Mouse (Mus musculus) adrenal gland, postnatal 14 days (tissue): Measurements from ENCODE around the gene Tmem229b. TPM values are rescaled to one million over a fixed set of nuclear protein-coding genes. Genes with fewer than 3 reads are reported as not detected.
"Not testable (repeated sequence)": the region's sequence is repeated elsewhere in the genome, so short reads cannot be mapped to it uniquely, and the experiment has no call there.

ENCODE experiments used
- DNase-seq: peaks from one replicate; pipeline ENCODE4 v3.0.0; 2021; ENCODE audit warnings: mixed read lengths
- total RNA-seq: library from RNA; stranded (reverse); gene quantifications from 2 replicates; pipeline ENCODE4 v1.2.3, GENCODE M21; 2021

Tmem229b gene
- total RNA-seq, 1 experiment from 2014 or later: 12.6 TPM

DNA sequence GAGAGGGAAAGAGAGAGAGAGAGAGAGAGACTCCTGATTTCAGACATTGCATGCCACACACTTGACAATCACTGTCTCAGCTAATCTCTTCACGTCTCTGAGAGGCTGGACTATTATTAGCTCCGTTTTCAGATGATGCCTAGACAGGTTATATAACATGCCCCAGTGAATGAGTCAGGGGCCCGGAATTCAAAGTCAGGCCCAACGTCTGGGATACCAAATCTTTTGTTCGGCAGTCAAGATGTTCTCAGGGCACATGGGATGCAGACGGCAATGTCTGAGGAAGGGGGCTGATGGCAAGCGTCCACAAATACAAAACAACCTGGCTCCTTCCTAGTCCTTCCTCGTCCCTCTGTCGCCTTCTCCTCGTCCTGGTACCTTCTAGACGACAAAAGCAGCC lies 55.4 kb downstream of the Tmem229b start:
- no peak for DNase-seq

- no peak for DNase-seq
Observed at GRCm38 (mm10) chr12:78947661-78948060, 59.8 kb downstream of the Tmem229b start.

GRCm38 (mm10) chr12:78947161-78947560 lies 60.3 kb downstream of the Tmem229b start:
- DNase-seq: no peak

- DNase-seq: no peak
Observed at GRCm38 (mm10) chr12:78942931-78943330, 64.5 kb downstream of the Tmem229b start.

GRCm38 (mm10) chr12:78940081-78940480 lies 67.3 kb downstream of the Tmem229b start:
- DNase-seq: no peak

DNA sequence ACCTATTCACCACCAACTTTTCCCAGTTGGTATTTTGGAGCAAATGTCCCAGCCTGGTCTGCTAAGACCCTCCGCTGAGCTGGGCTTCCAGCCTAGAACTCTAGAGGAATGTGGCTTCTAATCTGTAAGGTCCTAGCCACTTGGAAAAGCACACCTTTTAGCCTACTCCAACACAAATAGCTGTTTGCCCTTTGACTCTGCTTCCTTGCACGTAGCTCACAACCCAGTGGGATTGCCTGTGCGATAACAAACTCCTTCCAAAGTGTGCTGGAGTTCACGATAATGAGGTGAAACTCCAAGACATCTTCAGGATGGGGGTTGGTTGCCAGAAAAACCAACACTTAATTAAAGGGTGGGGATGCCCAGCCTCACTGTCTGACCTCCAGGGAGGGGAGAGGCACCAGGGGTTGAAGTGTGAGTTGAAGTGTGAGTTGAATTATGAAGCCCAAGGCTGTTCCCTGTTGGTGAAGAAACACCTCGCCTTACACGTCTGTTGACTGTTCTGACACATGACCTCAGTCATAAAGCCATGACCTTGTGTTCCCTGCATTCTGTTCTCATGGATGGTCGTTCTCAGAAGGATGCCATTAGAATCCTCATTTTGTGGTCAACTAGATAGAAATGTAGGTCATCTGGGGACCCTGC lies 67.9 kb downstream of the Tmem229b start:
- no peak for DNase-seq

GRCm38 (mm10) chr12:78936494-78936893 lies 70.9 kb downstream of the Tmem229b start:
- DNase-seq: no peak

- no peak for DNase-seq
Observed at GRCm38 (mm10) chr12:78929900-78930299, 77.5 kb downstream of the Tmem229b start.

- no peak for DNase-seq
Observed at GRCm38 (mm10) chr12:78927287-78927686, 80.1 kb downstream of the Tmem229b start.

- no peak for DNase-seq
Observed at GRCm38 (mm10) chr12:78923539-78924189, 83.8 kb downstream of the Tmem229b start.

GRCm38 (mm10) chr12:78922977-78923376 lies 84.5 kb downstream of the Tmem229b start:
- DNase-seq: not testable (repeated sequence)

GRCm38 (mm10) chr12:78922058-78922457 lies 85.4 kb downstream of the Tmem229b start:
- no peak for DNase-seq

DNA sequence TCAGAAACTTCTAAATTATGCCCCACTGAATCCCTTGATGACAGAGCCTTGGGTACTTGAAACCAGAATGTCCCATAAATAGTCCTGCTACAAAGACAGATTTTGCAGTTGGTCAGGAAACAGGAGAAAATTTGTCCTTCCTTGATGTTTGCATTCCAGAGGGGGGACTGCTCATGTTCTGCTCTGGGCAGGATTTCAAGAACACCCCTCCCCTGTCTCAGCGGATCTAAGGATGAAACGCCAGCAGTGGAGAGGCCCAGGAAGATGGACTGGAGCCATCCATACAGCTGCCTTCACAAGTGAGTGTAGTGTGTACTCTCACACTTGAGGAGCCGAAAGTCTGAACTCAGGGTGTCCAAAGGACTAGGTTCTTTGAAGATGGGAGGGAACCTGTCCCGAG lies 86.0 kb downstream of the Tmem229b start:
- no peak for DNase-seq

DNA sequence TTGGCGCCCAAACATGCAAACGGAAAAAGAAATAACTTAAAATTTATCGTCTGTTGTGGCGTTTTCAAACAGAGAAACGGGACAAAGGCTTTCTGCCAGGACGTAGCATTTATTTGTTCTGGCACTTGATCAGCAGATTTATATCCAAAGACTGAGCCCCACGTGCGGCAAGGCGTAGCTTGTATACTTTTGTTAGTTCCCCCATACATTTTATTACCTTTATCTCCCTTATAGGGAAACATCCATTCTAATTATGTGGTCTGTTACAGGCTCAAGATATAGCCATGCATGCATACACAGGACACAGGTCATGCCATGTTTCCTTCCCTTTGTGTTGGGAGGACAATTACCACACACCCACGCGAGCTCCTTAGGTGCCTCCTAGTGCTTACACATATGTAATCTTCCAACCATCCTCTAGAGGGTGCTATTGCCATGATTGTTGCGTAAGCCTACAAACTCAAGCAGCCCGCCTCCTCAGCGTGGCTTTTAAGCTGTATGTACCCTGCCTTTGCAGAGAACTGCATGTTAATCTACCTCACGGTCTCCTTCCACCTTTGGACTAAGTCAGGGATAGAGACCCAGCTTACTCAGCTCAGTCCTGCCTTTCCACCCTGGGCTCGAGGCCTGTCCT lies 88.2 kb downstream of the Tmem229b start:
- DNase-seq: peak; percentile 73

- DNase-seq: peak; percentile 86
Observed at GRCm38 (mm10) chr12:78918227-78919078, 89.0 kb downstream of the Tmem229b start.

GRCm38 (mm10) chr12:78916278-78916677 lies 91.1 kb downstream of the Tmem229b start:
- DNase-seq: no peak

- DNase-seq: no peak
Observed at GRCm38 (mm10) chr12:78915561-78915960, 91.9 kb downstream of the Tmem229b start.

- no peak for DNase-seq
Observed at GRCm38 (mm10) chr12:78914458-78914857, 93.0 kb downstream of the Tmem229b start.
